Mouse (Mus musculus) testis, postnatal 10 days (tissue): ENCODE data around the gene Lce1j.
"Not testable (repeated sequence)": the region's sequence is repeated elsewhere in the genome, so short reads cannot be mapped to it uniquely, and the experiment has no call there.

Experiments used
- DNase-seq: peaks from one replicate; pipeline ENCODE4 v3.0.0; 2021; ENCODE audit warnings: low spot score

Lce1j gene

GRCm38 (mm10) chr3:92790414-92790813 lies at the start of gene Lce1j:
Gene Lce1j, minus strand, starts transcription at chr3:92790514.
- DNase-seq, result no peak

GRCm38 (mm10) chr3:92827108-92827507 lies 36.8 kb upstream of the Lce1j start, which contains the start of gene Kprp:
Gene Kprp, minus strand, starts transcription at chr3:92827247.
- no peak for DNase-seq

DNA sequence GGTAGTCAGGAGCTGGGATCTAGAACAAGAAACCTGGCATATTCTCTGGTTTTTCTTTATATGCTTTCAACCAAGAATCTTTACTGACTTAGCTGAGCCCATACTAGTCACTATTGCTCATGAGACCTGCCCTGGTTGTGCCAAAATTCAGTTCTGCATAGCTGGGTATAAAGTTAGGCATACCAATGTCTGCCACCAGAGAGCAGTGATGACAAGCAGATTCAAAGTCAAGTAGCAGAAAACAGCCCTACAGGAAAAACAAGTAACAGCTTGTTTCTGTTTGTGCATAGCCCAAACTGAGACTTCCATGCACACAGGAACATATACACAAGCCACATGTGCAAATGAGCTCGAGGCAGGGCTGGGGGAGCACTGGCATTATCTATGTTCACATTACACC lies 35.5 kb upstream of the Lce1j start:
- DNase-seq, result no peak

GRCm38 (mm10) chr3:92816036-92816435 lies 25.7 kb upstream of the Lce1j start:
- not testable (repeated sequence) for DNase-seq

- DNase-seq, result no peak
These were observed 25.3 kb upstream of the Lce1j start for GRCm38 (mm10) chr3:92815581-92815980.

GRCm38 (mm10) chr3:92807791-92808190 lies 17.5 kb upstream of the Lce1j start, which contains the start of gene Lce1k:
Gene Lce1k, minus strand, starts transcription at chr3:92807891.
- DNase-seq, result no peak

DNA sequence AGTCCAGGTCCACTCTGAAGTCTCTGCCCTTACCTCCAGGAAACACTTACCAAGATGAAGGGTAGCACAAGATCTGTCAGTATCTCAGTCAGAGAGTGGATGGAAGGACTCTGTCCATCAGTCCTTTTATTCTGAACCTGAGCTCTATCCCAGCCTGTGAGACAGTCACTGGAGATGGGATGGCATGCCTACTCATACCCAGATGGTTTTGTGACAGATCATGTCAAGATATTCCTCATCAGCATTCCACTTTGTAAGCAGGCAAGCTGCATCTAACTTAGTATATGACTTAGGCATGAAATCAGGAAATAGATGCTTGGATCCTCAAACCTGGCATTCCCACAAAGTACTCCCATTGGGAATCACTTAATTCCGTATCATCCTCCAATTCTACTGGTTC lies 11.5 kb downstream of the Lce1j start, which contains the start of gene Lce1i:
TSS of gene Lce1i (minus strand) at position 101 of the 400 bp plus-strand sequence.
- DNase-seq, result no peak

DNA sequence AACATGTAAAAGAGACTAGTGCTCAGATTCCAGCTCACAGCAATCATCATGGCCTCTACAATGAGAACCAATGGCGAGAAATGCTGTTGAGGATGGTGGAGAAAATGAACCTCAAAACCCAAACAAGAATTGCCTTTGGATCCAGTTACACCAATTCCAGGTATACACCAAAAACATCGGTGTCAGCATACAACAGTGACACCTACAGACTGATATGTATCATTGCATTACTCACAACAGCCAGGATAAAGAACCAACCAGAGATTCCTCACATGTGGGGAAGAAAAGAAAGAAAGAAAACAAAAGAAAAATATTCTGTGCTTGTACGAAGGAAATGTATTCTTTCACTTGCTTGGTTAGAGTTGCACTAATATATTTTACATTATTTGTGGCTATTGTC lies 18.7 kb downstream of the Lce1j start:
- no peak for DNase-seq

GRCm38 (mm10) chr3:92764965-92765364 lies 25.3 kb downstream of the Lce1j start, which contains the start of gene Lce1h:
Gene Lce1h, minus strand, starts transcription at chr3:92765065.
- no peak for DNase-seq

DNA sequence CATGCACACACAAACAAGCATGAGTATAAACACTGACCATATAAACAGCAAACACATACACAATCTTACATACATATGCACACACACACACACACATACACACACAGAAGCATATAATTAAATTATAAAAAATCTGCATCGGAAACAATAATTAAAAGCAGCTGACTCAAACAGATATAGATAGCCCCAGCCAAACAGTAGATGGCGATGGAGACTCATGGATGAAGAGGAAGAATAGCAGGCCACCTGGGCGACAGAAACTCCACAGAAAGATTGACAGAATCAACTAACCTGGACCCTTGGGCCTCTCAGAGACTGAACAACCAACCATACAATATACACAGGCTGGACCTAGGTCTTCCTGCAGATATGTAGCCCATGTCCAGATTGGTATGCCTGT lies 37.1 kb downstream of the Lce1j start:
- DNase-seq, result no peak

GRCm38 (mm10) chr3:92752238-92752637 lies 38.1 kb downstream of the Lce1j start, which contains the start of gene Lce1g:
Gene Lce1g, minus strand, starts transcription at chr3:92752338.
- DNase-seq, result no peak

- DNase-seq, result no peak
These were observed 51.3 kb downstream of the Lce1j start, which contains the start of gene Gm38119 for GRCm38 (mm10) chr3:92738996-92739395. Gene Gm38119, minus strand, starts transcription at chr3:92739096.
